Mouse (Mus musculus) left cerebral cortex, postnatal 36 days (tissue): ENCODE data around the gene Pex26. TPM values are rescaled to one million over a fixed set of nuclear protein-coding genes. Genes with fewer than 3 reads are reported as not detected.

Source experiments
- DNase-seq, 2 experiments: peaks; one replicate each; pipeline ENCODE4 v3.0.0; 2021 to 2022; ENCODE audit warnings: low spot score in 2 of 2, mixed read lengths in 1 of 2
- intact Hi-C: fragments of 180-260 bp; cut with DNase I; formaldehyde crosslinking; loops from one replicate; pipeline ENCODE4 v1.15.1; 2025
- total RNA-seq, 2 experiments: library from RNA; stranded (reverse); gene quantifications; 2 replicates each; pipeline ENCODE4 v1.2.3; 2021

The Pex26 gene
- total RNA-seq, 2 experiments from 2014 or later = 14.4 to 14.5 TPM

DNA sequence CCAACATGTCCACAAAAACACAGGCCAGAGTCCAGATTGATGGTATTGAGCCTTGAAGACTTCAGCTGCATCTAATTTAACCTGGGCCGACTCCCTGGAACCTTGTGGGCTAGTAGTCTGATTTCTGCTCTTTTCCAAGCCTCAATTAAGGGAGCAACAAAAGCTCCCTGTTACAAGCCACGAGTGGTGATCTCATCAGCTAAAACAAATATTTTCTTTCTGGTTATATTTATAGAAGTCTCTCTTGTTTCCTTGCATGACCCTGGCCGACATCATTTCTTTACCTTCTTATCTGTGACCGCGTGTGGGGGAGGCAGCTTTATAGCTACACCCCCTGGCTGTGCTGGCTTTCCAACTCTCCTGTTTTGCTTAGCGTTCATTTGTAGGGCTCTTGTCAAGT lies 23.3 kb upstream of the Pex26 start:
- DNase-seq = no peak
- intact Hi-C loops = no loop called here

- no peak for DNase-seq
- intact Hi-C loops = no loop called here
Measured at GRCm38 (mm10) chr6:121162616-121163015, 20.9 kb upstream of the Pex26 start.

- intact Hi-C loops = no loop called here
- no peak for DNase-seq
Measured at GRCm38 (mm10) chr6:121166098-121166552, 17.3 kb upstream of the Pex26 start.

DNA sequence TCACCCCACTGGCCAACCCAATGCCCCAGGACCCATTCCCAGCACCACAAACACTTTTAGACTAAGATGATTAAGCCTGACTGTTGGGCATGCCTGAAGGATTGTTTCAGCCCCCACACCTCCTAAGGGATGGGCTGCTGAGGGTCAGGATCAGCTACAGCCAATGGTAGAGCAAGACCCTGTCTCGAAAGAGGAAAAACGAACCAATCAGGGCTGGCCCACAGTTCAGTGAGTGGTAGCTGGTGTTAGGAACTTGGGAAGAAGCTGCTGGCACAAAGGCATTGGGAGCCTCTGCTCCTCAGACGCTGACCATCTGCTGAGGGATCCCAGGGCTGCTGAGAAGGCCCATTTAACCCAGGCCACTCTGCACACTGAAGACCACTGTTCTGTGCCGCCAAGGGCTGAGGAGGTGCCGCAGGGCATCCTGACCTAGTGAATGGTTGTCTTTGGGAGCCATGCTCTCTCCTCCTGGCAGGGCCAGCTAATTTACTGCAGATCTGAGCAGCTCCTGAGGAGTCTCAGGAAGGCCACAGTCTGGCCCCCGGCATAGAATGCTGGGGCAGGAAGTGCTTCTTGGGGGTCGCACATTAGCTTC lies 16.0 kb upstream of the Pex26 start:
- no peak for DNase-seq
- intact Hi-C loops = no loop called here

DNA sequence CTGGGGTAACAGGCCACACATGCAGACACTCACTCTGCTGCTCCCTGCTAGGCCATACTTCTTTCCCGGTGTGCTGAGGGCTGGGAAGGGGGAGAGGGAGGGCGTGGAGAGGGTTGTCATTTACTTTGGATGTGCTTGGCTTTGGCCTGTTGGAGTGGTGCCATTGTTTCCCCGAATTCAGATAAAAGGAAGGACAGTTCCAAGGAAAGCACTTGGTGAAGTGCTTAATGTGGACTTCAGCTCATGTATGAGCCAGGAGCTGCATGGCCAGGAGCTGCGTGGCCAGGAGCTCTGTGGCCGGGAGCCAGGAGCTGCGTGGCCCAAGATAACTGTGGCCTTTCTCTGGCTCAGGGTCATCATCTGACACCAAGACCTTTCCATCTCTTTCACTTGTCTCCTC lies 12.4 kb upstream of the Pex26 start:
- DNase-seq = no peak
- intact Hi-C loops = no loop called here

DNA sequence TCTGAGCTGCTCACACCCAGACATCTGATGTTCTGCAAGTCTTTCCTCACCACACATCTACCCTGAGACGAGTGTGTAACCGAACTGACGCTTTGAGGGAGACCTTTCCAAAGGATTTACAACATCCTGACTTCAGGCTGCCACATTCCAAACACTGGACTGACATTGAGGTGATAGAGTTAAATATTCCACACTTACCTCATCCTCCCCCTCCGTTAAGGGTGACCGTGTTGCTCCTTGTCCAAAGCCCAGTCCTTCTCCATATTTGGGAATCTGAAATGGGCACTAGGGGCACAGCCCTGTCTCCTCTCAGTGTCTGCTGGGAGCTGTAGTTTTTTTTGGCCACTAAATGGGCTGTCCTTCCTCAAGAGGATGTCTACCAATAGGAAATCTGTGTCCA lies 10.0 kb upstream of the Pex26 start:
- DNase-seq = no peak
- intact Hi-C loops = no loop called here

DNA sequence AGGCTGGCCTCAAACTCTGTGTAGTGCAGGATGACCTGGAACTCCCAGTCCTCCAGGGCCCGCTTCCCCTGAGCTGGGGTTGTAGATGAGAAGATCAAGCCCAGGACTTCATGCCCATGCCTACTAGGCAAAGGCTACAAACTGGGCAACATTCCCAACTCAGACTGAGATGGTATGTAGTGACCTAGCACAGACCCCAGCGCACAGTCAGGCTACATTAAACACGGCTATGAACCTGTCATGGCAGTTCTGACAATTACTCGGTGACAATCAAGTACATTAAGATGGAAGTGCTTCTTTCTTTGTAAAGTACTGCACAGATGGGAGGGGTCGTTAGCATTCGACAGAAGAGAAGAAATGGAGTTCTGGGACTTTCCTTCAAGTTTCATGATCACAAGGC lies 8.7 kb upstream of the Pex26 start:
- intact Hi-C loops = loop anchor here (5.0 kb wide), 1 partner anchor 42 kb away; the partner anchor contains the start of gene Mical3
- DNase-seq = no peak

GRCm38 (mm10) chr6:121176011-121176730 lies 7.3 kb upstream of the Pex26 start:
- no peak for DNase-seq
- intact Hi-C loops = loop anchor here (5.0 kb wide), 1 partner anchor 44 kb away; the partner anchor contains the start of gene Mical3

- intact Hi-C loops = loop anchor here (5.0 kb wide), 1 partner anchor 44 kb away; the partner anchor contains the start of gene Mical3
- no peak for DNase-seq
Measured at GRCm38 (mm10) chr6:121176731-121177098, 6.8 kb upstream of the Pex26 start.

GRCm38 (mm10) chr6:121177118-121177708 lies 6.3 kb upstream of the Pex26 start:
- intact Hi-C loops = loop anchor here (5.0 kb wide), 1 partner anchor 45 kb away; the partner anchor contains the start of gene Mical3

GRCm38 (mm10) chr6:121178700-121179358 lies 4.6 kb upstream of the Pex26 start:
- intact Hi-C loops = loop anchor here (1.0 to 5.0 kb wide), 2 partner anchors 47 to 208 kb away; partner anchors contain the start of gene Mical3

More at GRCm38 (mm10) chr6:121177118-121177708, 6.3 kb upstream of the Pex26 start:
- DNase-seq = no peak

DNA sequence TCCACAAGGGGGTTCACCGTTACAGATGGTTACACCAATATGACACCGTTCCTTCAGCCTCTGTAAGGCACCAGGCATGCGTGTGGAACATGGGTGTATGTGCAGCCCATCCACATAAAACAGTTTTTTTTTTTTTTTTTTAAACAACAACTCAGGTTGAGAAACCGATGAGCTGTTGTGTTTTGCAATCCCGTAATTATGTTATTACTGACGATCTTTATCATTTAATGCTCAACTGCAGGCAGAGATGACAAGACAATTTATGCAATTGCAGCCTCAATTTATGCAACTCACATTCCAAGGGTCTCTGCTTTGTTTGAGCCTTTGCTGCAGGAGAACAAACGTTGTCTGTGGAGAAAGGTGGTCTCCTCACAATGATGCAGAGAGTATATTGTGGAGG lies 3.6 kb upstream of the Pex26 start:
- intact Hi-C loops = loop anchor here (1.0 to 5.0 kb wide), 2 partner anchors 48 to 209 kb away; partner anchors contain the start of gene Mical3
- no peak for DNase-seq

More at GRCm38 (mm10) chr6:121178700-121179358, 4.6 kb upstream of the Pex26 start:
- peak; percentile 21 to 67 for DNase-seq

DNA sequence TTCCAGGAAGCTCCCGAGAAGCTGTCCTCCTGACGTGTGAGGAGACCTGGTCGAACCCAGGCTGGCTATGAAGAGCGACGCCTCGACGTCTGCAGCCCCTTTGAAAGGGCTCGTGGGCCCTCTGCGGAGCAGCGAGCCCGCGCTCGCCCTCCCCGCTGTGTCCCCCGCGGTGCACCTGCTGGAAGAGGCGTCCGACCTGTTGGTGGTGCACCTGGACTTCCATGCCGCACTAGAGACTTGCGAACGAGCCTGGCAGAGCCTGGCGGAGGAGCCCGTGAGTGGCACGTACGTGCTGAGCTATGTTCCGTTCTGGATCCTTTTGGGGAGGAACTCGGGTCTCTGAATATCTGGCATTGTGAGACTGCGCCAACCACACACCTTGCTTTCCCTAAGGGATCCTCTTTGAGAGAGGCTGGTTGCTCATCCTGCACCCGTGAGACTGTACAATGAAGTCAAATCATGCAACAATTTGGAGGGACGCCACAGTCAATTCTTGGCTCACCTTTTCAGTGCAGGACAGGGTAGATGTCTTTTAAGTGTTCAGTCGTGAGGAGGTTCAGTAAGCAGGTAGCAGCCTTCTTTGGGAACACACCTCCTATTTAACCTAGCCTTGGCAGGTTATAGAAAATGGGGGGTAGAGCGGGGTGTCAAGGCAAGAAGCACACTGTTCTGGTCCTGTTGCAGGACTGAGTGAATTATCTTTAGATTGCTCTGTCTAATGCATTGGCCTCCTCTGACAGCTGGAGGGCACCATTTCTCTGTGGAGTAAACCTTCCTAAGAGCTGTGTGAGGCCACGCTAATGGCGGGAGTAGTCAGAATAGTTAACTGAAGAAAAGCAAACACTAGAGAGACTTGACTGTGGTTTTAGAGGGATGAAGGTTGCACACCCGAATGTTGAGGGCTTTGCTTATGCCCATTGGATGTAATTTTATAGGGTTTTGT lies 1.0 kb downstream of the Pex26 start:
- intact Hi-C loops = loop anchor here (5.0 kb wide), 1 partner anchor 78 kb away; no protein-coding TSS in a partner anchor
- DNase-seq = peak; percentile 26 to 35

DNA sequence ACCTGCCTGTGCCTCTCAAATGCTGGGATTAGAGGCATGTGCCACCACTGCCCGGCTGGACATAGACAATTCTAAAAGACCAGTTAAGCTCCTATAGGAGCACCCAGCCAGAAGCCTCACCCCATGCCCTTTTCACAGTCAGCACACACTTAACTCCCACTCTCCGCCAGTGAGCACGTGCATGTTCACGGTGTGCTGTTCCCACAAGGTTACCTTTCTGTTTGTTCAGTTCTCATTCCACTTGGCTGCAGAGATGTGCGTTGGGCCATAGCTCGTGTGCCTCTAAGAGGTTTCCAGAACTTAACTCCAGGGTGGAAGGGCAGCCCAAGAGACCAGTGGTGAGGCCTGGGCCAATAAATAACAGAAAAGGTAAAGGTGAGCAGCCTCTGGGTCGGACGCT lies 1.8 kb downstream of the Pex26 start:
- DNase-seq = no peak
- intact Hi-C loops = loop anchor here (5.0 kb wide), 1 partner anchor 77 kb away; no protein-coding TSS in a partner anchor

- no peak for DNase-seq
- intact Hi-C loops = no loop called here
Measured at GRCm38 (mm10) chr6:121191261-121192009, 8.0 kb downstream of the Pex26 start.

GRCm38 (mm10) chr6:121194061-121194955 lies 10.8 kb downstream of the Pex26 start:
- intact Hi-C loops = no loop called here
- DNase-seq = no peak
